Mouse (Mus musculus): ENCODE results near the gene Wipf1. TPM values are rescaled to one million over a fixed set of nuclear protein-coding genes. Genes with fewer than 3 reads are reported as not detected.

The Wipf1 gene
- polyA plus RNA-seq, 1 experiment, result 8.0 TPM

DNA sequence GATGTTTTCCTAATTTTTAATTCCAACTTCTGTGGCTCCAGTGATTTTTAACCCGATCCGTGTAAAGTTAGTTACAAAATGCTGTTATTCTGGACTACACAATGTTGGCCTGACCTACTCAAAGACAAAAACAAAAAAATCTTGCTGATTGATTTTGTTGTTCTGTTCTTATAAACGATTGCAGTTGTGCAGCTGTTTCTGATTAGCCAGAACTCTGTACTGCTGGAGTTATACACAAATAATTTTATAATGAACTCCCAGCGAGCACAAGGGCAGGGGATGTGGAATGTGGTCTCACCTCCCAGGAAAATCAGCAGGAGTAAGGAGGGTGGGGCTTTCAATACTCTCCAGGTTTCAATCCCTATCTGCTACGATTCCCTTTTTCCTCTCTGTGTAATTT lies 10.6 kb downstream of the Wipf1 start:
- WGBS, result 84% methylated on average over 5 of the region's 5 CpGs

DNA sequence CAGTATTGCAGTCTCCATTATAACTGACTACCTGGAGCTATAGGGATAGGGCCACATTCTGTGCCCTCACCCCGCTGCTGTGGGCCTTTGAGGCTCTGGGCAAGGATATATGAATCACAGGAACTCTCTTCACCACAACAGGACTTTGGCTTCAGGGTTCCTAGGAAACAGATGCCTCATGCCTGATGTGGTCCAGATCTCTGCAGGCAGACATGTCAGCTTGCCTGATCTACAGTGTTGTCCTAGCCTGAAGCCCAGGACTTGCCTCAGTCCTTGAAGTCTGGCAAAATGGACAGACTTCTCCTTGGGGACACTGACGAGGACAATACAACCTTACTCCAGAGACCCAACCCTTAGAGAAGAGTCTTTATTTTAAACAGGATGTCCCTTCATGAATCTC lies 11.2 kb downstream of the Wipf1 start:
- Histone ChIP-seq H3K4me3 (ENCODE audit: insufficient read depth, low read depth, low read length) (no peak overlapping the region), H3K4me1 (ENCODE audit: control insufficient read depth, insufficient read depth, low read length) (peaks cover 12% of the 10 kb centered on the region), H3K36me3 (ENCODE audit: control insufficient read depth, insufficient read depth, low read length) (no peaks in the 10 kb centered on the region), H3K27me3 (replicated peaks; ENCODE audit: control insufficient read depth, insufficient read depth, low read length) (no peaks in the 10 kb centered on the region), H3K27ac (ENCODE audit: insufficient read depth, low read depth, low read length) (no peak overlapping the region)
- 90% methylated on average over 2 of the region's 2 CpGs for WGBS
- DNase-seq, result no peak
- TF ChIP-seq POLR2A (IDR thresholded peaks at IDR 0.05; ENCODE audit: low read depth, low read length), result no peak
- TF ChIP-seq CTCF (conservative IDR thresholded peaks at IDR 0.05; ENCODE audit: insufficient read depth, insufficient read length, low read depth, low read length), result no peak

More for the DNA sequence above, 10.6 kb downstream of the Wipf1 start:
- Histone ChIP-seq H3K27me3 (replicated peaks; ENCODE audit: control insufficient read depth, insufficient read depth, low read length) (no peaks in the 10 kb centered on the region), H3K4me3 (ENCODE audit: insufficient read depth, low read depth, low read length) (no peak overlapping the region), H3K27ac (ENCODE audit: insufficient read depth, low read depth, low read length) (no peak overlapping the region), H3K36me3 (ENCODE audit: control insufficient read depth, insufficient read depth, low read length) (no peaks in the 10 kb centered on the region), H3K4me1 (ENCODE audit: control insufficient read depth, insufficient read depth, low read length) (peaks cover 12% of the 10 kb centered on the region)
- no peak for DNase-seq
- TF ChIP-seq CTCF (conservative IDR thresholded peaks at IDR 0.05; ENCODE audit: insufficient read depth, insufficient read length, low read depth, low read length), result no peak
- no peak for TF ChIP-seq POLR2A (IDR thresholded peaks at IDR 0.05; ENCODE audit: low read depth, low read length)

DNA sequence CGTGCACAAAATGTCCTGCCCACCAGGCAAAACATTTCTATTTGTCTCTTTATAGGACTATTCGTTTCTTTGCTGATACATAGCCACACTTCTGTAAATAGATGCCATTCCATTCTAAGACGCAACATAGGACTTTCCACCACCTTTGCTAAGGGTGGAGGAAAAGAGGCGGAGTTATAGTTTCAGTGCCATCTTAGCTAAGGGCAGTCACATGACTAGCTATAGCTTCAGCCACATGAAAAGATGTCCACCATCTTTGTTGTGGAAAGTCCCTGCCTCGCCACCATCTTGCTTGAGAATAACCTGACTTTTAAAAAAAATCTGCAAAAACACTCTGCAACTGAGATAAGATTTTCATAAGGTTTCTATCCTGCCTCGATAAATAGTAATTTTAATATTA lies 15.4 kb downstream of the Wipf1 start:
- no peak for DNase-seq
- no peak overlapping the region for H3K27ac ChIP-seq (ENCODE audit: insufficient read depth, low read depth, low read length)
- 94% methylated on average over 6 of the region's 6 CpGs for WGBS
- no peaks in the 10 kb centered on the region for H3K36me3 ChIP-seq (ENCODE audit: control insufficient read depth, insufficient read depth, low read length)
- no peak overlapping the region for H3K4me3 ChIP-seq (ENCODE audit: insufficient read depth, low read depth, low read length)
- H3K27me3 ChIP-seq (replicated peaks; ENCODE audit: control insufficient read depth, insufficient read depth, low read length), result no peaks in the 10 kb centered on the region
- H3K4me1 ChIP-seq (ENCODE audit: control insufficient read depth, insufficient read depth, low read length), result peaks cover 16% of the 10 kb centered on the region; the same call in 1 of the 2 replicates
- no peak for TF ChIP-seq POLR2A (IDR thresholded peaks at IDR 0.05; ENCODE audit: low read depth, low read length)
- TF ChIP-seq CTCF (conservative IDR thresholded peaks at IDR 0.05; ENCODE audit: insufficient read depth, insufficient read length, low read depth, low read length), result no peak

DNA sequence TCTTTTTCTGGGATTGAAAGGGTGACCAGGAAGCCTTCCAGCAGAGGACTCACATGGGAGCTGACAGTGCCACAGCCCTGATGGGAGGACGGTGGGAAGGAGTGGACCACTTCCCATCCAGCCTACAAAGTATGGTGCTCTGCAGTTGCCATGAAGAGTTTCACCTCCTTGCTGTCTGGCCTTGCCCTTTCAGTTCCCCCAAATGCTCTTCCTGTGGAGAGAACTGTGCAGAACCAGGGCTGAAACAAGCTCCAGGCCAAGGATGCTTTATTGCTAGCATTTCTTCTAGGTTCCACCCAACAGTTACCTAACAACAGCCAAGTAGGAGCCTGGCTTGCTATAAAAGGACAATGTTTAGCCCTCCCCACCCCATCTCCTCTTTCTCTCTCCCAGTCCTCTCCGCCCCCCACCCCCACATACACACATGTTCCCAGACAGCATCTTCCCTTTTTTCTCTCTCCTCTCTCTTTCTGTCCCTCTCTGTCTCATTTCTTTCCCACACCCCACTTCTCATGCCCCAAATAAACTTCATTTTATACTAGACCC lies 16.3 kb downstream of the Wipf1 start:
- WGBS, result 87% methylated on average over 2 of the region's 2 CpGs
- Histone ChIP-seq H3K36me3 (ENCODE audit: control insufficient read depth, insufficient read depth, low read length) (no peaks in the 10 kb centered on the region), H3K27ac (ENCODE audit: insufficient read depth, low read depth, low read length) (no peak overlapping the region), H3K4me1 (ENCODE audit: control insufficient read depth, insufficient read depth, low read length) (peaks cover 16% of the 10 kb centered on the region; the same call in 1 of the 2 replicates), H3K27me3 (replicated peaks; ENCODE audit: control insufficient read depth, insufficient read depth, low read length) (no peaks in the 10 kb centered on the region), H3K4me3 (ENCODE audit: insufficient read depth, low read depth, low read length) (no peak overlapping the region)
- TF ChIP-seq POLR2A (IDR thresholded peaks at IDR 0.05; ENCODE audit: low read depth, low read length) (no peak), CTCF (conservative IDR thresholded peaks at IDR 0.05; ENCODE audit: insufficient read depth, insufficient read length, low read depth, low read length) (no peak)
- no peak for DNase-seq

DNA sequence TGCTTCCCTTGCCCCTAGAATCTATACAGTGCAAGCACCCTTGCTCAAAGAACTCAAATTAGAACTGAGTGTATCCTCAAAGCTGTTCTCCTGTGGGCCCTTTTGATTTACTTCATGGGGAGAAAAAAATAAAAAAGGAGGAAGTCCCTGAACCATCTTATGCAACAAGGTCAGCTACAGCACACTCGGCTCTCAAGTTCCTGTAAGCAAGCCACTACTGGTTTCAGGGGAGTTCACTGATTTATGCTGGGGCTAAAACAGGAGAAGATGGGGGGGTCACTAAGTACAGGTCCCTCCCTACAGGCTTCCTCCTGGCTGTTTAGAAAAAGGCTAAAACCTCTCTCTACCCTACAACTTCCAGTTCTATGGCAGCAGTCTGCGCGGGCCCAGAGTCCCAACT lies 17.5 kb downstream of the Wipf1 start:
- WGBS, result 56% methylated on average over 3 of the region's 3 CpGs
- H3K4me3 ChIP-seq (ENCODE audit: insufficient read depth, low read depth, low read length), result no peak overlapping the region
- peaks cover 16% of the 10 kb centered on the region; the same call in 1 of the 2 replicates for H3K4me1 ChIP-seq (ENCODE audit: control insufficient read depth, insufficient read depth, low read length)
- H3K27me3 ChIP-seq (replicated peaks; ENCODE audit: control insufficient read depth, insufficient read depth, low read length), result no peaks in the 10 kb centered on the region
- TF ChIP-seq POLR2A (IDR thresholded peaks at IDR 0.05; ENCODE audit: low read depth, low read length) (no peak), CTCF (conservative IDR thresholded peaks at IDR 0.05; ENCODE audit: insufficient read depth, insufficient read length, low read depth, low read length) (no peak)
- peak overlapping the region; percentile 81 for H3K27ac ChIP-seq (ENCODE audit: insufficient read depth, low read depth, low read length)
- H3K36me3 ChIP-seq (ENCODE audit: control insufficient read depth, insufficient read depth, low read length), result no peaks in the 10 kb centered on the region
- peak; percentile 41 for DNase-seq

DNA sequence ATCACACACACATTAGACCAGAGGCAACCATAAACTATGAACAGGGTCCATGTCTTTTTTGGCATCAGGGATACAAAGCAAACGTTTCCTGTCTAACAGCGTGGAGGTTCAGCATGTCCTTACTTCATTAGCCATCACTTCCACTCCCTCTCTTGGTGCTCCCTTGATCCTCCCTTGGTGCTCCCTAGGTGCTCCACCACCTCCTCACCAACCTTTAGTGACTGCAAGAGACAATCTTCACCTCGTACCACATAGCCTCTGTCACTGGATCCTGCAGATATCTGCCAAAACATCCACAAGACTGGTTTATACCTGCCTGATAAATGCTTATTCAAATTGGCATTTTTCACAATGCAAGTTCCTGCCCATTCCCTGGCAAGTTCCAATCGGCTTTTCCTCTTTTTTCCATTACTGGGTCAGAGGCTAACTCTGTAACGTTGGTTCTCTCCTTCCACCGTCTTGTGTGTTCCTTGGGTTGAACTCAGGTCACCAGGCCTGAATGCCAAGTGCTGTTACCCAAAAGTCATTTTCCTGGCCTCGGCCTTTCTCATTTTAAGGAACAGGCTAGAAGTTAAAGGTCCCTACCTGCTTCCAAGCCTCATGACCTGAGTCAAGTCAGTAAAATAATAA lies 18.7 kb downstream of the Wipf1 start:
- Histone ChIP-seq H3K27me3 (replicated peaks; ENCODE audit: control insufficient read depth, insufficient read depth, low read length) (no peaks in the 10 kb centered on the region), H3K36me3 (ENCODE audit: control insufficient read depth, insufficient read depth, low read length) (no peaks in the 10 kb centered on the region), H3K4me3 (ENCODE audit: insufficient read depth, low read depth, low read length) (no peak overlapping the region), H3K4me1 (ENCODE audit: control insufficient read depth, insufficient read depth, low read length) (peaks cover 16% of the 10 kb centered on the region; the same call in 1 of the 2 replicates), H3K27ac (ENCODE audit: insufficient read depth, low read depth, low read length) (no peak overlapping the region)
- DNase-seq, result no peak
- WGBS, result 49% methylated on average over 7 of the region's 7 CpGs
- TF ChIP-seq POLR2A (IDR thresholded peaks at IDR 0.05; ENCODE audit: low read depth, low read length) (no peak), CTCF (conservative IDR thresholded peaks at IDR 0.05; ENCODE audit: insufficient read depth, insufficient read length, low read depth, low read length) (no peak)

DNA sequence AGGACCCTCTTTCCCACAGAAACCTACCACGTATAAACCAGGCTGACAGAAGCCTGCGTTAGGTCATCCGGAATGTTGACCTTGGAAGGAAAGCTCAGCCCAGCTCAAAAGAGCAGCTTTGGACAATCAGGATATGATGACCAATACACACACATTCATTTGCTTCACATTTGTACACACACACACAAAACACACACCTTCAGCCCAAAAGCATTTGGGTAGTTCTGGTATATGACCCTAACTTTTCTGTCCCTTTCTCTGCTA lies 19.6 kb downstream of the Wipf1 start:
- no peak for DNase-seq
- Histone ChIP-seq H3K4me3 (ENCODE audit: insufficient read depth, low read depth, low read length) (no peak overlapping the region), H3K27me3 (replicated peaks; ENCODE audit: control insufficient read depth, insufficient read depth, low read length) (no peaks in the 10 kb centered on the region), H3K4me1 (ENCODE audit: control insufficient read depth, insufficient read depth, low read length) (peaks cover 16% of the 10 kb centered on the region; the same call in 1 of the 2 replicates), H3K36me3 (ENCODE audit: control insufficient read depth, insufficient read depth, low read length) (no peaks in the 10 kb centered on the region), H3K27ac (ENCODE audit: insufficient read depth, low read depth, low read length) (0 out of 2 replicates have a peak overlapping the region, but pooled peaks have one; percentile 21)
- WGBS, result 59% methylated on average over 3 of the region's 3 CpGs
- no peak for TF ChIP-seq POLR2A (IDR thresholded peaks at IDR 0.05; ENCODE audit: low read depth, low read length)

All from kidney, adult 2 months (tissue).